Mouse (Mus musculus) G1E (cell line): Measurements from ENCODE around the gene Lrrc2. TPM values are rescaled to one million over a fixed set of nuclear protein-coding genes. Genes with fewer than 3 reads are reported as not detected.

ENCODE experiments used
- ATAC-seq: 2 replicates; pipeline ENCODE4 v1.8.0; 2016; ENCODE audit warnings: mild to moderate bottlenecking; ENCODE audit not compliant: insufficient number of reproducible peaks, poor library complexity, low FRiP score, severe bottlenecking; ENCODE audit errors: extremely low read depth
- DNase-seq: peaks from one replicate; pipeline ENCODE4 v3.0.0; 2012; ENCODE audit warnings: low spot score
- H3K27me3 ChIP-seq: 2 replicates; pipeline ENCODE4 v1.6.1; 2012; ENCODE audit warnings: mild to moderate bottlenecking, low read length, inconsistent platforms; ENCODE audit not compliant: insufficient read depth
- H3K36me3 ChIP-seq: replicated peaks from 2 replicates; pipeline ENCODE3; 2012; ENCODE audit warnings: mild to moderate bottlenecking, inconsistent platforms
- H3K4me1 ChIP-seq: 2 replicates; pipeline ENCODE4 v1.6.1; 2012; ENCODE audit warnings: low read depth, low read length, inconsistent platforms, mixed read lengths; ENCODE audit not compliant: insufficient read depth
- H3K4me3 ChIP-seq: 2 replicates; pipeline ENCODE4 v1.5.1; 2012; ENCODE audit warnings: low read depth, mild to moderate bottlenecking, inconsistent platforms, low read length, moderate library complexity, mixed read lengths
- H3K9me3 ChIP-seq: replicated peaks from 2 replicates; pipeline ENCODE4 v1.6.1; 2012; ENCODE audit warnings: inconsistent platforms
- CTCF ChIP-seq: IDR thresholded peaks from 2 replicates; pipeline ENCODE4 v1.5.1; 2012; ENCODE audit warnings: low read depth, low read length, inconsistent platforms, mixed read lengths
- GATA1 ChIP-seq: IDR thresholded peaks from 2 replicates; pipeline ENCODE4 v1.6.1; 2012; ENCODE audit warnings: borderline replicate concordance, low read length, inconsistent platforms, mixed read lengths
- GATA2 ChIP-seq: IDR thresholded peaks from 2 replicates; pipeline ENCODE4 v1.6.1; 2012; ENCODE audit warnings: low read depth, low read length, inconsistent platforms, borderline replicate concordance
- POLR2AphosphoS5 ChIP-seq: IDR thresholded peaks from 2 replicates; pipeline ENCODE4 v1.6.1; 2012; ENCODE audit warnings: low read depth, low read length, inconsistent platforms; ENCODE audit not compliant: insufficient replicate concordance
- TAL1 ChIP-seq: conservative IDR thresholded peaks from 2 replicates; pipeline ENCODE4 v1.6.1; 2012; ENCODE audit warnings: low read depth, low read length, inconsistent platforms, mixed read lengths
- polyA plus RNA-seq: library from polyadenylated mRNA; stranded (reverse); fragments of >175 nt; gene quantifications from 2 replicates; pipeline ENCODE4 v1.2.3, GENCODE M21; 2012
- total RNA-seq, 2 experiments: library from RNA; stranded (forward) in 1 of 2; stranded (reverse) in 1 of 2; fragments of 200-1000 nt in 1 of 2; fragments of >200 nt in 1 of 2; fragmentation: Nextera tagmentation in 1 of 2; gene quantifications; 2 replicates each; pipeline ENCODE4 v1.2.3; 2014 to 2017

Gene Lrrc2
- total and polyA plus RNA-seq, 3 experiments = 0.16 TPM; not detected in 2

- no peak for ATAC-seq
These were observed 31.0 kb downstream of the Lrrc2 start for GRCm38 (mm10) chr9:110982351-110982750.

GRCm38 (mm10) chr9:110984096-110984495, 32.8 kb downstream of the Lrrc2 start:
- Histone ChIP-seq H3K4me3 (no peak overlapping the region), H3K36me3 (no peaks in the 10 kb centered on the region), H3K4me1 (no peaks in the 10 kb centered on the region), H3K27me3 (peaks cover under 1% of the 10 kb centered on the region; the same call in 1 of the 2 replicates), H3K9me3 (peaks cover 21% of the 10 kb centered on the region)
- TF ChIP-seq GATA1 (no peak), TAL1 (no peak)
- ATAC-seq (no peak), DNase-seq (no peak)

More at GRCm38 (mm10) chr9:110982351-110982750, 31.0 kb downstream of the Lrrc2 start:
- Histone ChIP-seq H3K4me1 (no peaks in the 10 kb centered on the region), H3K27me3 (no peaks in the 10 kb centered on the region), H3K4me3 (no peak overlapping the region), H3K36me3 (no peaks in the 10 kb centered on the region), H3K9me3 (peaks cover 21% of the 10 kb centered on the region)
- TF ChIP-seq CTCF (no peak), GATA2 (no peak), POLR2AphosphoS5 (no peak), GATA1 (no peak), TAL1 (no peak)
- DNase-seq = no peak

GRCm38 (mm10) chr9:110985541-110985940, 34.2 kb downstream of the Lrrc2 start:
- DNase-seq = no peak
- Histone ChIP-seq H3K36me3 (no peaks in the 10 kb centered on the region), H3K27me3 (peaks cover 4% of the 10 kb centered on the region; the same call in 1 of the 2 replicates), H3K4me1 (no peaks in the 10 kb centered on the region), H3K9me3 (peaks cover 21% of the 10 kb centered on the region), H3K4me3 (no peak overlapping the region)
- TF ChIP-seq CTCF (no peak), TAL1 (no peak), GATA1 (no peak), GATA2 (no peak), POLR2AphosphoS5 (no peak)
- ATAC-seq = no peak

- DNase-seq (no peak), ATAC-seq (no peak)
- Histone ChIP-seq H3K4me3 (no peak overlapping the region), H3K4me1 (no peaks in the 10 kb centered on the region), H3K9me3 (peaks cover 21% of the 10 kb centered on the region), H3K27me3 (peaks cover 4% of the 10 kb centered on the region; the same call in 1 of the 2 replicates), H3K36me3 (no peaks in the 10 kb centered on the region)
- TF ChIP-seq GATA2 (no peak), CTCF (no peak), GATA1 (no peak), POLR2AphosphoS5 (no peak), TAL1 (no peak)
These were observed 34.6 kb downstream of the Lrrc2 start for GRCm38 (mm10) chr9:110985951-110986350.

GRCm38 (mm10) chr9:110987331-110987730, 36.0 kb downstream of the Lrrc2 start:
- no peak for DNase-seq
- no peak overlapping the region for H3K4me3 ChIP-seq

GRCm38 (mm10) chr9:110988078-110988477, 36.7 kb downstream of the Lrrc2 start:
- H3K4me1 ChIP-seq = no peaks in the 10 kb centered on the region
- H3K4me3 ChIP-seq = no peak overlapping the region
- no peak for ATAC-seq
- H3K27me3 ChIP-seq = peaks cover 7% of the 10 kb centered on the region
- no peaks in the 10 kb centered on the region for H3K36me3 ChIP-seq
- H3K9me3 ChIP-seq = peaks cover 21% of the 10 kb centered on the region
- TF ChIP-seq CTCF (no peak), POLR2AphosphoS5 (no peak), TAL1 (no peak), GATA1 (no peak), GATA2 (no peak)
- DNase-seq = no peak

More at GRCm38 (mm10) chr9:110987331-110987730, 36.0 kb downstream of the Lrrc2 start:
- H3K27me3 ChIP-seq = peaks cover 7% of the 10 kb centered on the region
- no peaks in the 10 kb centered on the region for H3K4me1 ChIP-seq
- no peaks in the 10 kb centered on the region for H3K36me3 ChIP-seq
- TF ChIP-seq TAL1 (no peak), GATA2 (no peak), CTCF (no peak), GATA1 (no peak), POLR2AphosphoS5 (no peak)
- peaks cover 21% of the 10 kb centered on the region for H3K9me3 ChIP-seq
- no peak for ATAC-seq

GRCm38 (mm10) chr9:110989141-110989540, 37.8 kb downstream of the Lrrc2 start:
- Histone ChIP-seq H3K27me3 (peaks cover 7% of the 10 kb centered on the region), H3K4me1 (no peaks in the 10 kb centered on the region), H3K4me3 (no peak overlapping the region), H3K9me3 (peaks cover 20% of the 10 kb centered on the region), H3K36me3 (no peaks in the 10 kb centered on the region)
- DNase-seq = no peak
- TF ChIP-seq TAL1 (no peak), GATA2 (no peak), POLR2AphosphoS5 (no peak), GATA1 (no peak), CTCF (no peak)
- ATAC-seq = no peak
